In the genomic region with DNA sequence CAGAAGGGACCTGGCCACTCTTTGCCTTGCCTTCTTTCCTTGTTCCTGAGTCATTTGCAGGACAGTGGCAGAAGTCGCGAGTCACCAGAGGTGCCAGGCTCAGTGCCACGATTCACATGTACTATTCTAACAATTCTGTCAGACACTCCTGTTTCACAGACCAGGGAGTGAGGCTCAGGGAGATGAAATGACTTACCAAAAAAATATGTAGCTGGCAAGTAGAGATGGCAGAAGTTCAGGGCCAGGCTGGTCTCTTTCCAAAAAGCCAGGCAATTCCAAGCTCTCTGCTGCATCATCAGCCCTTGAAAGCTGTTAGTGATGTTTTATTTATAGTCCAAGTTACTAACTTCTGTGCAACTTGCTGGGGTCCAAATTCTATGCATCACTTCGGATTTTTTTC, we compare ENCODE assay signal across 9 mouse cellular contexts.
DNase-seq lines count a peak whose midpoint lies in the region; ATAC-seq and TF ChIP-seq lines count a peak whose summit lies in the region.
"Had no signal": no experiment of that assay in that cellular context is flagged by ENCODE, and none has a peak within 500 bp of the region (broad histone marks: within the 10 kb centered on the region; RNA-seq: fewer than 3 reads in every experiment).

No protein-coding gene starts in this region.

- H3K27ac ChIP-seq in heart, embryonic 12.5 days (ENCODE audit: poor library complexity, severe bottlenecking): no peak overlapping the region
- H3K27ac ChIP-seq in left cerebral cortex, adult 2 months: no peak overlapping the region

- H3K9ac ChIP-seq in heart, embryonic 12.5 days: no peak overlapping the region

- H3K4me2 ChIP-seq in heart, embryonic 12.5 days: no peak overlapping the region

- intact Hi-C loops in left cerebral cortex, adult 2 months (cut with DNase I): no loop called here

- no peaks in the 10 kb centered on the region for H3K9me3 ChIP-seq in heart, embryonic 12.5 days (replicated peaks)
- H3K9me3 ChIP-seq: G1E had no signal

- DNase-seq in heart, adult 18-20 months: peak; percentile 77 to 80
- DNase-seq in adrenal gland, adult (ENCODE audit: inconsistent age in 2 of 2, low spot score in 1 of 2): peak; percentile 48 to 91
- DNase-seq in gastrocnemius, postnatal 10 days: peak; percentile 38
- DNase-seq in left cerebral cortex, adult 2 months (ENCODE audit: extremely low spot score in 1 of 2, low spot score in 2 of 2): peak; percentile 25 to 27
- DNase-seq in right cerebral cortex, postnatal 10 days (ENCODE audit: low spot score in 2 of 2): peak; percentile 44 to 50
- DNase-seq in retina, embryonic 14.5 days (ENCODE audit: low spot score): no peak
- DNase-seq in retina, postnatal 1 day: no peak

- H3K4me1 ChIP-seq in heart, embryonic 12.5 days (replicated peaks): no peaks in the 10 kb centered on the region

- TF ChIP-seq CTCF in left cerebral cortex, adult 2 months (IDR thresholded peaks at IDR 0.05): no peak

- no peak for ATAC-seq in heart, embryonic 12.5 days (ENCODE audit: insufficient number of reproducible peaks, low FRiP score)

- no peak overlapping the region for H3K4me3 ChIP-seq in heart, embryonic 12.5 days
- no peak overlapping the region for H3K4me3 ChIP-seq in left cerebral cortex, adult 2 months

- H3K27me3 ChIP-seq in heart, embryonic 12.5 days (replicated peaks): no peaks in the 10 kb centered on the region

- WGBS in heart, embryonic 12.5 days: 64% methylated on average over 4 of the region's 4 CpGs

- no peaks in the 10 kb centered on the region for H3K36me3 ChIP-seq in heart, embryonic 12.5 days
- H3K36me3 ChIP-seq: G1E had no signal

Comparison
In these comparisons a context has a peak if more than half of its experiments do, and no peak if none do; other contexts are left out.
1. DNase-seq: peak in heart, adult 18-20 months (2 of 2), adrenal gland, adult (2 of 2), gastrocnemius, postnatal 10 days (single experiment), left cerebral cortex, adult 2 months (2 of 2) and right cerebral cortex, postnatal 10 days (2 of 2); none in retina, embryonic 14.5 days (single experiment) and retina, postnatal 1 day (single experiment).